Mouse (Mus musculus): ENCODE results near the gene Hdac8. TPM values are rescaled to one million over a fixed set of nuclear protein-coding genes. Genes with fewer than 3 reads are reported as not detected.

Gene Hdac8
- 8.7 and 9.7 TPM in 2 replicates for polyA plus RNA-seq (2015; fragmentation: Nextera tagmentation; extraction: Ambion mirVana)

DNA sequence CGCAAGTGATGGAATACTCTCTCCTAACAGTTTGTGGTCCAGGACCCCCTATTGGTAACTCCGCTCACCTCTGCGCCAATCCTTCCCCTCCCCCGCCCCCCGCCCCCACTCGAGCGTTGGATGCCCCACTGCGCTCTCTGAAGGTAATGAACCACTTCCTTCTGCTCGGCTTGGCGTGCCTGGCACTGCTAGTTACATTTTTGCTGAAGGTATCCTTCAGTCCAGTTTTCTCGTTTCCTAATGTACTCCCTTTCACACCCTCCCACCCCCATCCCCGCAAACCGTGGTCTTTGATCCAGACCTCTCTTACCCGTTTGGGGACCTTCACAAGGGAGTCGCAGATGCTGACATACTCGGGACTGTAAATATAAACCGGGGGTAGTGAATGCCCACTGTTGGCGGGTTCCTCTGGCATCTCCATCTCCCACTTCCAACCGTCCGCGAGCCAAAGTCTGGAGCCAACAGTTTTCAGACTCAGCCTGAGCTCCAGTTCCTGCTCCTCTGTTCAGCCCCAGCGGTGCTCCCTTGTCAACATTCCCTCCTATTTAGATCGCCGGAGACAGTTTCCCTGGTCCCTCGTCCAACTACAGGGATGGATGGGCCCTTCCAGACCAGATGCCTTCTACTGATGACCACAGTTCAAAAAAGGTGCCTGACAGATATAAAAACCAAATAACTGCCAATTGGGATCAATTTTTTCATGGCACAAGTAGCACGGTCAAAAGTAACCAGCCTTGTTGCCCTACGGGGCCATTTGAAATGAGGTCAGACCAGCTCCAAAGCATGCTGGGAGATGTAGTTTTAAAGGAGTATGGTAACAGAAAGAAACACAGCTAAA, at the start of gene Hdac8:
Gene Hdac8 (minus strand): TSS at position 716 of the 838 bp plus-strand sequence.
- peak; percentile 91 for ATAC-seq (ENCODE audit: low FRiP score)
- peak within 1 kb of the TSS; percentile 60 for H3K27ac ChIP-seq (replicated peaks)

DNA sequence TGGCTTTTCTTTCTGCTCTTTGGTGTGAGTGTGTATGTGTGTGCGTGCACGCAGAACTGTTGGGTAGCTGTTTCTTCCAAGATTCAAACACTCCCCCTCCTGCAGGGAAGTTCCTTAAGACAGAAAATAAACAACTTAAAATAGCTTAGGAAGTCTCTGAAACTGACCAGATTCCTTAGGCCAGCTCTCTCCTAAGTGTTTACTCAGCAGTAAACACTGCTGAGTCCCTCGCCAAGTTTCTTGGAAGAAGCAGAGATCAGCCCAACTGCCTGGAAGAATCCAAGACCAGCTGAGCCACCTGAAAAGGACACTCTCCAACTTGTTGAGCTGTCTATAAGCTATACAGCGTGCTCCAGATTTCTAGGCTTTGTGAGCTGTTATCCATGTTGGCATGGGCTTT, 4.0 kb upstream of the Hdac8 start:
- H3K4me3 ChIP-seq (replicated peaks), result no peak overlapping the region
- peaks cover 3% of the 10 kb centered on the region; the same call in 1 of the 2 replicates for H3K27me3 ChIP-seq (replicated peaks)
- 79% methylated on average over 4 of the region's 4 CpGs for WGBS
- no peaks in the 10 kb centered on the region for H3K9me3 ChIP-seq (replicated peaks)
- no peaks in the 10 kb centered on the region for H3K4me1 ChIP-seq
- no peak overlapping the region for H3K4me2 ChIP-seq
- H3K36me3 ChIP-seq, result no peaks in the 10 kb centered on the region
- H3K27ac ChIP-seq (replicated peaks), result no peak overlapping the region
- no peak for ATAC-seq (ENCODE audit: low FRiP score)
- H3K9ac ChIP-seq (replicated peaks), result no peak overlapping the region

More for the DNA sequence above, at the start of gene Hdac8:
- Histone ChIP-seq H3K27me3 (replicated peaks) (0 out of 2 replicates have a peak, but pooled peaks cover 3% of the 10 kb centered on the region), H3K9ac (replicated peaks) (peak within 1 kb of the TSS; percentile 38), H3K36me3 (no peaks in the 10 kb centered on the region), H3K4me2 (peak within 1 kb of the TSS; percentile 58), H3K4me1 (no peaks in the 10 kb centered on the region), H3K4me3 (replicated peaks) (peak within 1 kb of the TSS; percentile 52), H3K9me3 (replicated peaks) (no peaks in the 10 kb centered on the region)
- 18% methylated on average over 27 of the region's 27 CpGs for WGBS

GRCm38 (mm10) chrX:102504179-102504578, 980 bp downstream of the Hdac8 start:
- no peaks in the 10 kb centered on the region for H3K4me1 ChIP-seq
- H3K27me3 ChIP-seq (replicated peaks), result 0 out of 2 replicates have a peak, but pooled peaks cover 3% of the 10 kb centered on the region
- 0 out of 2 replicates have a peak overlapping the region, but pooled peaks have one; percentile 60 for H3K27ac ChIP-seq (replicated peaks)
- peak overlapping the region; percentile 58 for H3K4me2 ChIP-seq
- 0 out of 2 replicates have a peak, but pooled peaks have one; percentile 22 for ATAC-seq (ENCODE audit: low FRiP score)
- H3K9ac ChIP-seq (replicated peaks), result 0 out of 2 replicates have a peak overlapping the region, but pooled peaks have one; percentile 38
- 33% methylated on average over 10 of the region's 10 CpGs for WGBS
- H3K9me3 ChIP-seq (replicated peaks), result no peaks in the 10 kb centered on the region
- H3K4me3 ChIP-seq (replicated peaks), result peak overlapping the region; percentile 52
- no peaks in the 10 kb centered on the region for H3K36me3 ChIP-seq

GRCm38 (mm10) chrX:102493992-102494730, 11.0 kb downstream of the Hdac8 start:
- 58% methylated on average over 6 of the region's 6 CpGs for WGBS
- Histone ChIP-seq H3K9ac (replicated peaks) (no peak overlapping the region), H3K4me3 (replicated peaks) (no peak overlapping the region), H3K36me3 (no peaks in the 10 kb centered on the region), H3K4me1 (no peaks in the 10 kb centered on the region), H3K4me2 (no peak overlapping the region), H3K27me3 (replicated peaks) (no peaks in the 10 kb centered on the region), H3K27ac (replicated peaks) (no peak overlapping the region), H3K9me3 (replicated peaks) (no peaks in the 10 kb centered on the region)
- peak; percentile 79; the same call in 1 of the 2 replicates for ATAC-seq (ENCODE audit: low FRiP score)

- Histone ChIP-seq H3K9me3 (replicated peaks) (no peaks in the 10 kb centered on the region), H3K4me2 (no peak overlapping the region), H3K9ac (replicated peaks) (no peak overlapping the region), H3K27me3 (replicated peaks) (peaks cover 4% of the 10 kb centered on the region; the same call in 1 of the 2 replicates), H3K36me3 (no peaks in the 10 kb centered on the region), H3K27ac (replicated peaks) (no peak overlapping the region), H3K4me1 (no peaks in the 10 kb centered on the region), H3K4me3 (replicated peaks) (no peak overlapping the region)
- ATAC-seq (ENCODE audit: low FRiP score), result no peak
- 80% methylated on average over 7 of the region's 7 CpGs for WGBS
These were observed 19.6 kb downstream of the Hdac8 start for GRCm38 (mm10) chrX:102485575-102485974.

DNA sequence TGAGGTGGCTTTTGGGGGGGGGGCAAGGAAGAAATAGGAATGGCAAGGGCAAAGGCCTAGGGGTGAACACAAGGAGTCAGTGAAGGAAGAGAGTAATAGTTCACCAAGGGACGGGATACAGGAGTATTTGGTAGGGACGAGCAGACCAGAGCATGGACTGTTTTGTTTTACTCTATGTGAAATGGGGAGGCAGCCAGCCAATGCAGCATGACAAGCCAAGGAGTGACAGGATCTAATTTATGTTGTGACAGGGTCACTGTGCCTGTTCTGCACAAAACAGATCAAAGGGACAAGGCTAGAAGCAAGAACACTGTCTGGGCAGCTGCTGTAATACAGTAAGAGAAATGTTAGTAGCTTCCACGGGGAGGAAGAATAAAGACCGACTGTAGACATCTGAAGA, 25.5 kb downstream of the Hdac8 start:
- no peaks in the 10 kb centered on the region for H3K4me1 ChIP-seq
- 73% methylated on average over 4 of the region's 4 CpGs for WGBS

DNA sequence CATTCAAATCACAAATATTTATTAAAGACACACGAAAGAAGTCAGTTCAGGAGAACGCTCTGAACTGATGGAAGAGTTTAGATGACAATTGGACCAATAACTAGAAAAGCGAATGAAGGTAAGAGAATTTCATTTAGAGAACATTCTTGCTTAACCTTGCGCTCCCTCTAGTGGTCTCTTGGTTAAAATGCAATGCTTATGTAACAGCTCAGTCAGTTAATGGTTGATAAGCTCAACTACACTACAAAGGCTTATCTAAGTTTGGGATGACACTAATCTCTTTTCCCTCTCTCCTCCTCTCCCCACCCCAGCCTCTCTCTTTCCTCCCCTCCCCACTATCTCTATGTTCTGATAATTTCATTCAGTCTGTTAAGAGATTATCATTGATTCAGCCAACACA, 26.2 kb downstream of the Hdac8 start:
- 28% methylated on average over 4 of the region's 4 CpGs for WGBS
- H3K27me3 ChIP-seq (replicated peaks), result no peaks in the 10 kb centered on the region; the same call in 1 of the 2 replicates
- H3K4me1 ChIP-seq, result no peaks in the 10 kb centered on the region
- H3K9ac ChIP-seq (replicated peaks), result no peak overlapping the region
- no peaks in the 10 kb centered on the region for H3K9me3 ChIP-seq (replicated peaks)
- no peak overlapping the region for H3K4me2 ChIP-seq
- H3K27ac ChIP-seq (replicated peaks), result no peak overlapping the region
- H3K4me3 ChIP-seq (replicated peaks), result no peak overlapping the region
- H3K36me3 ChIP-seq, result no peaks in the 10 kb centered on the region
- ATAC-seq (ENCODE audit: low FRiP score), result no peak

More for the DNA sequence above, 25.5 kb downstream of the Hdac8 start:
- Histone ChIP-seq H3K27me3 (replicated peaks) (no peaks in the 10 kb centered on the region; the same call in 1 of the 2 replicates), H3K9me3 (replicated peaks) (no peaks in the 10 kb centered on the region), H3K27ac (replicated peaks) (no peak overlapping the region), H3K36me3 (no peaks in the 10 kb centered on the region), H3K9ac (replicated peaks) (no peak overlapping the region), H3K4me2 (no peak overlapping the region), H3K4me3 (replicated peaks) (no peak overlapping the region)
- ATAC-seq (ENCODE audit: low FRiP score), result no peak

DNA sequence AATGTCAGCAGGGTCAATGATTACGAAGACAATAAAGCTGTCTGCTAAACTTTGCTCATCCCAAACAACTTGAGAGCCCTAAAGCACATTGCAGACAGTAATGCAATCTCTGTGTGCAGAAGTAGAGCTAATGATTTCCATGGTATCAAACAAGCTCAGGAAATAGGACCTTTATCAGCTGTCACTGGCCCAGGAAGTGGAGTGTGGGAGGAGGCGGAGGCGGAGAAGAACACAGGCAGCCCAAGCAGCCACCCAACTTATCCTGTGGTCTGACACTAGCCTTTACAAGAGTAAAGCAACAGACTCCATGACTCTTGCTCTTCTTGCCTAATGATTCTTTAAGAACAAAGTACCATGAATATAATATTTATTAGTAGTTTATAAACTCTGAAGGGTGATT, 26.7 kb downstream of the Hdac8 start:
- no peaks in the 10 kb centered on the region for H3K36me3 ChIP-seq
- no peak overlapping the region for H3K9ac ChIP-seq (replicated peaks)
- H3K27me3 ChIP-seq (replicated peaks), result no peaks in the 10 kb centered on the region; the same call in 1 of the 2 replicates
- H3K9me3 ChIP-seq (replicated peaks), result no peaks in the 10 kb centered on the region
- no peaks in the 10 kb centered on the region for H3K4me1 ChIP-seq
- ATAC-seq (ENCODE audit: low FRiP score), result no peak
- WGBS, result 90% methylated on average over 3 of the region's 3 CpGs
- no peak overlapping the region for H3K4me3 ChIP-seq (replicated peaks)
- no peak overlapping the region for H3K27ac ChIP-seq (replicated peaks)
- no peak overlapping the region for H3K4me2 ChIP-seq

GRCm38 (mm10) chrX:102476784-102477183, 28.4 kb downstream of the Hdac8 start:
- no peak overlapping the region for H3K4me2 ChIP-seq
- H3K9me3 ChIP-seq (replicated peaks), result no peaks in the 10 kb centered on the region
- H3K27ac ChIP-seq (replicated peaks), result no peak overlapping the region
- H3K27me3 ChIP-seq (replicated peaks), result peaks cover 5% of the 10 kb centered on the region; the same call in 1 of the 2 replicates
- WGBS, result 38% methylated on average over 3 of the region's 3 CpGs
- no peak overlapping the region for H3K4me3 ChIP-seq (replicated peaks)
- no peaks in the 10 kb centered on the region for H3K4me1 ChIP-seq
- no peak overlapping the region for H3K9ac ChIP-seq (replicated peaks)
- no peak for ATAC-seq (ENCODE audit: low FRiP score)
- no peaks in the 10 kb centered on the region for H3K36me3 ChIP-seq

- H3K36me3 ChIP-seq, result no peaks in the 10 kb centered on the region
- no peak overlapping the region for H3K9ac ChIP-seq (replicated peaks)
- no peak overlapping the region for H3K27ac ChIP-seq (replicated peaks)
- peaks cover 5% of the 10 kb centered on the region; the same call in 1 of the 2 replicates for H3K27me3 ChIP-seq (replicated peaks)
- WGBS, result 77% methylated on average over 5 of the region's 5 CpGs
- H3K4me3 ChIP-seq (replicated peaks), result no peak overlapping the region
- no peak overlapping the region for H3K4me2 ChIP-seq
- H3K9me3 ChIP-seq (replicated peaks), result no peaks in the 10 kb centered on the region
- no peaks in the 10 kb centered on the region for H3K4me1 ChIP-seq
- no peak for ATAC-seq (ENCODE audit: low FRiP score)
These were observed 29.6 kb downstream of the Hdac8 start for GRCm38 (mm10) chrX:102475555-102475954.

DNA sequence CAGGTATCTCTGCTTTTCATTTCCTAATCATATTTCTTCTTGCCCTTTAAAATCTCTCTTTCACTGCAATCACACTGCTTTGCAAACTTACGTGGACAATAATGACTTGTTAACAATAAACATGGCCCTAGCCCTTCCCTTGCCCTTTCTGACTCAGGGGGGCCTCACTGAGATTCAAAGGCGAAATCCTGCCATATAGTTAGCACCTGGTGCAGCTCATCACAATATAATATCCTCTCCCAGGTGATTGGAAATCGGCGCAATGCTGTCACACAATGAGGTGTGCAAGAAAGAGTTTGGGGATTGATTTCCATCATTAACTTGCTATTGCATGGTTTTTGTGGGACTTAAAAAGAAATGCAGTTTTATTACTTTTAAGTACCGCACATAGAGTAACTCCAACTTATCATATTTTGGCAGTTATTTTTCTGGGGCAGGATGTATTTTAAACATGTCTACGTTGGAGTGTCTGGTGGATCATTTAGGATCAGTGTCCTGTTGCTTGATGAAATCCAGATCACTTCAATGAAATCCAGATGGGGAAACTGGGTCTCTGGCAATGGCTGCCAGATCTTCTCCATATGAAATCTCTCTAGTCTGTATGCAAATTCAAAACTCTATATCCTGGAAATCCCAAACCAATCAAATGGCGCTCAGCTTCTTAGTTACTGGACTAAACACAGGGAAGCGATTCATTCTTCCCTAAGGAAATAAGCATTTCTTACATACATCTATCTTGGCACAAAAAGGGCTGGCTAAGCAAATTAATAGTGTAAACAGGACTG, 86.6 kb downstream of the Hdac8 start:
- no peak overlapping the region for H3K4me3 ChIP-seq (replicated peaks)
- no peak for ATAC-seq (ENCODE audit: low FRiP score)
- H3K36me3 ChIP-seq, result no peaks in the 10 kb centered on the region
- no peaks in the 10 kb centered on the region for H3K9me3 ChIP-seq (replicated peaks)
- 64% methylated on average over 8 of the region's 8 CpGs for WGBS
- no peak overlapping the region for H3K4me2 ChIP-seq
- peaks cover 16% of the 10 kb centered on the region; the same call in 1 of the 2 replicates for H3K27me3 ChIP-seq (replicated peaks)
- no peak overlapping the region for H3K9ac ChIP-seq (replicated peaks)
- no peaks in the 10 kb centered on the region; the same call in 1 of the 2 replicates for H3K4me1 ChIP-seq
- no peak overlapping the region for H3K27ac ChIP-seq (replicated peaks)
